Mouse (Mus musculus): ENCODE measurements around the gene Drg2.

GRCm38 (mm10) chr11:60412173-60412572 is 42.2 kb upstream of the Drg2 start:
- TF ChIP-seq GATA1 (IDR thresholded peaks at IDR 0.05; ENCODE audit: borderline replicate concordance, low read length) (no peak), FLI1 (IDR thresholded peaks at IDR 0.05; ENCODE audit: low read length) (no peak)
